Mouse (Mus musculus) left cerebral cortex, adult 6 months (tissue): Measurements from ENCODE around the gene Fem1b. TPM values are rescaled to one million over a fixed set of nuclear protein-coding genes. Genes with fewer than 3 reads are reported as not detected.

ENCODE experiments used
- long read RNA-seq, 2 experiments: library from polyadenylated mRNA; unstranded; transcript quantifications; one replicate each; pipeline ENCODE4 v2.0.0; 2019 to 2020
- polyA plus RNA-seq: library from polyadenylated mRNA; unstranded; fragments of <200 nt; fragmentation: Nextera tagmentation; gene quantifications from 2 replicates; pipeline ENCODE4 v1.2.3, GENCODE M21; 2021

Gene Fem1b
- 8.9 and 12.5 TPM in 2 replicates for polyA plus RNA-seq
- long read RNA-seq, experiment 1, full-length matches to known transcripts, result 40 of 96 reads
- long read RNA-seq, experiment 1, partial matches to known transcripts, result 0 of 96 reads
- long read RNA-seq, experiment 1, other reads (novel, unspliced or antisense), result 56 of 96 reads
- long read RNA-seq, experiment 2, full-length matches to known transcripts, result 3 of 27 reads
- long read RNA-seq, experiment 2, partial matches to known transcripts, result 0 of 27 reads
- long read RNA-seq, experiment 2, other reads (novel, unspliced or antisense), result 24 of 27 reads

DNA sequence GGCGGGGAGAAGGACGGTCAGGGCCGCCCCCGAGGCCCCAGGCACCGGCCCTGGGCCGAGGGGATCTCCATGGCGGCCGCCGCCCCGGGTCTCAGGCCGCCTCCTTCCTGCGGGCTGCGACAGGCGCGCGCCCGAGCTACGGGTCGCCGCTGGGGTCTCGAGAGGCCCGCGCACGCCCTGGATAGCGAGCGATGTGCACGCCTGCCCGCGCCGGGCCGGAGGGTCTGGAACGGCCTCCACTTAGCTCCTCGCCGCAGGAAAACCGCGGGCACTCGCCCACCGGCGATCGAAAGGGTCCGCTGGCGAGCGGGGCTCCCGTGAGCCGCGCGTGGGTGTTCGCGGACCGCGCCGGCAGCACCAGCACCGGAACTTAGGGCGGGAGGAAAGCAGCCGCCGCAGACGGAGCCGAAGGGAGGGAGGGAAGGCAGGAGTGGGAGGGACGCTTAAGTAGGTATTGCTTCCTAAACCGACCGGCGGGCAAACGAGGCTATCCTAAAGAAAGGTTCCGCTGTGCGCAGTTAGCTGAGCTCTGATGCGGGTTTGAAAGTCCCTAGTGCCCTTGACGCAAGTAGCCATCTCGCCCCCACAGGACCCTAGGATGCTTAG lies at the start of gene Fem1b:
TSS of gene Fem1b (minus strand) at position 419 of the 606 bp plus-strand sequence.

DNA sequence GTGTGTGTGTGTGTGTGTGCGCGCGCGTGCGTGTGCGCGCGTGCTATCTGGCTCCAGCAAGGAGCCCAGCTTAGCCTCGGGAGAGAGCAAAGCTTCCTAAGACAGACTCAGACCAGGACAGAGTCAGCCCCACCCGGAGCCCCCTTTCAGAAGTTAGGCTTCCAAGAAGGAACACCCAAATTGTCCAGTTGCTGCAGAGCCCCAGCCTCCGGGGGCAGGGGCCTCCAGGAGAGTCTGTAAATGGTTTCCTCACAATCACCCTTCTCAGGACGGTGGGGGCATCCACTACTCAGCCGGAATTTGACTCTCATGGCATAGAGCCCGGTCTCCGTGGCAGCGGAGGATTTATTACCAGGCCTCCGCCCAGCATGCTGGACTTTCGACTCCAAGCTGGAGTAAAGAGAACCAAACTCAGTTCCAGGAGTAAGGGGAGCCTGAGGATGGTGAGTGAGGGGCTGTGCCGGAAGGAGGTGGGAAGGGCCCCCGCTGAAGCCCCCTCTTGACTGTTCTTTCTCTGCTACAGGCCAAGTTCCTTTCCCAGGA lies 46.1 kb upstream of the Fem1b start, which contains the start of gene Calml4:
TSS of gene Calml4 (plus strand) at position 362 of the 543 bp plus-strand sequence.

DNA sequence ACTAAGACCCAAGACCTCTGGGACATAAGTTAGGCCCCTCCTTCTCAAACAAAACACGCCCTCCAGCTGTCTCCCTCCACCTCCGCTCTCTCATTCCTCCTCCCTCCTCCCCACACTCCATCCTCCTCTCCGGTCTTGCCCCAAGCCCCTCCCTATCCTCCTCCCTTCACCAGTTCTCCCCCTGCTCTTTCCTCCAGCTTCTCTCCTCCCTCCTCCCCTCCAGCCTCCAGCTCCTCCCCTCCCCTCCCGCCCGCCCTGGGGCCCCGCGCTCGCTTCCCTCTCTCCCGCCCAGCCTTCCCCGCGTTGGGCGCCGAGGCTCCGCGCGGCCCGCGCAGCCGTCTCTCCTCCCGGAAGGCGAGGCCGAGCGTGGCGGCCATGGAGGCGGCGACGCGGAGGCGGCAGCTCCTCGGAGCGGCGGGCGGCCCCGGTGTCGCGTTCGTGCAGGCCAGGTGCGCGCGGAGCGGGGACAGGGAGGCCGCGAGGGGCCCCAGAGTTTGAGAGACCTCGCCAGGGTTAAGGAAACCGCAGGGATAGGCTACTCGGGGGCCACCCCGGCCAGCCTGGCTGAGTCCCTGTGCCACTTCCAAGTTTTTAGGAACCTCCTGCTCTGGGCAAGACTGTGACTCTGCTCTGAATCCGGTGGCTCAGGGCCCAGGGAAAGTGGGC lies 26.9 kb upstream of the Fem1b start, which contains the start of gene Cln6:
TSS of gene Cln6 (plus strand) at position 280 of the 666 bp plus-strand sequence.

Other genes with a start within 250 kb of the Fem1b start
- 0.55 and 0.82 TPM in 2 replicates for gene Itga11, start 134.1 kb downstream of the Fem1b start, polyA plus RNA-seq
- 5.2 and 11.2 TPM in 2 replicates for gene Cln6, start 26.9 kb upstream of the Fem1b start, polyA plus RNA-seq
- 2.3 and 2.8 TPM in 2 replicates for gene Calml4, start 46.1 kb upstream of the Fem1b start, polyA plus RNA-seq
- gene Pias1, start 176.0 kb upstream of the Fem1b start, polyA plus RNA-seq, result 24.7 and 25.7 TPM in 2 replicates